Mouse (Mus musculus) neutrophil, adult 83 days (primary cell): ENCODE data around the gene Fezf1. TPM values are rescaled to one million over a fixed set of nuclear protein-coding genes. Genes with fewer than 3 reads are reported as not detected.

Source experiments
- total RNA-seq, 2 experiments: library from RNA; stranded (reverse); gene quantifications; one replicate each; pipeline ENCODE4 v1.2.4; 2023

The Fezf1 gene
- total RNA-seq: not detected

GRCm38 (mm10) chr6:23248313-23249052, at the start of gene Fezf1:
Gene Fezf1 (minus strand): TSS chr6:23248362.

Other genes starting within 250 kb of the Fezf1 start
- gene Aass, start 115.4 kb downstream of the Fezf1 start, total RNA-seq: not detected